Mouse (Mus musculus): ENCODE measurements around the gene Plaur.

Gene Plaur

DNA sequence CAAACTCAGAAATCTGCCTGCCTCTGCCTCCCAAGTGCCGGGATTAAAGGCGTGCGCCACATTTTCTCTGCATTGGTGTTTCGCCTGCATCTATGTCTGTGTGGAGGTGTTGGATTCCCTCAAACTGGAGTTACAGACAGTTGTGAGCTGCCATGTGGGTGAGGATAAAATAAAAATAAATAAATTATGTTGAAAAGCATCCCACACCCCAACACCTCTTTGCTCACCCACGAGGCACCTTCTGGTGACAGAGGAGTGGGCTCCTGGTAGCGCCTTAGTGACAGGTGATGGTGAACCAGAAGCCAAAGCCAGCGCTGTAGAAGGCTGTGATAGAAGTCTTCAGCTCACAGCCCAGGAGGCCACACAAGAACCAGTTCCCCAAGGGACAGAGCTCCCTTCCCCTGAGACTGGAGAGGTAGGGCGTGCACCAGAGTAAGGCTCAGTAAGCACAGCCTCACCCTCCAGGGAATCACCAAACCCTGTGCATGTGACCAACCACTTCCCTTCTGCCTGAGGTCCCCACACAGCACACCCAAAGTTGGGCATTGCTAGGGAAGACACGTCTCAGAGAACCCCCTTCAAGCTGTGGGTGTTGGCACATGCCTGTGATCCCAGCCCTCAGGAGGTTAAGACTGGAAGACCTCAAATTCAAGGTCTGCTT lies 16.9 kb upstream of the Plaur start:
- DNase-seq (ENCODE audit: low spot score in 2 of 2) = peak; percentile 41 to 86

DNA sequence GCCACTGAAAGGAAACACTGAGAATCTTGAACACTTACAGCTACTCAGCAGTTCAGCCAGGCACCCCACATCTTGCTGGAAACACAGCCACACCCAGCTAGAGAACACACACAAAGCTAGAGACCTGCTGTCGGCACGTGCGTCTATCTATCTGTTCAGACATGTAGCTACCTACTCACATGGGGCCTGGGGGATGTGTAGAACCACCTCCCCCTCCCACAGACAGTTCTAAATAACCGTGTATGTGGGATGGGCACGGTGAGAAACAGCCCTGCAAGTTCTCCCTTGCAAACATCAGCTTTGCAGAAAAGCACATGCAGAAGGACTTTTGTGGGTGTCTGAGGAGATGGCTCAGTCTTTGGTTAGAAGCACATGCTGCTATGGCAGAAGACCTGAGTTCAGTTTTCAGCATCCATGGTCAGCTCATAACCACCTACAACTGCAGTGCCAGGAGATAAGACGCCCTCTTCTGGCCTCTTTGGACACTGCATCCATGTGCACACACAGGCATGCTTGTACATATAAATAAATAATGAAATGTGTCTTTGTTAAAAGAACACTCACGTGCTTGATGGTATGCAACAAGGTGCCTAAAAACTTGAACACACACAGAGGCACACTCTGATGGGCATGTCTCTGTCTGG lies 15.5 kb upstream of the Plaur start:
- no peak for DNase-seq (ENCODE audit: low spot score in 2 of 2)

DNA sequence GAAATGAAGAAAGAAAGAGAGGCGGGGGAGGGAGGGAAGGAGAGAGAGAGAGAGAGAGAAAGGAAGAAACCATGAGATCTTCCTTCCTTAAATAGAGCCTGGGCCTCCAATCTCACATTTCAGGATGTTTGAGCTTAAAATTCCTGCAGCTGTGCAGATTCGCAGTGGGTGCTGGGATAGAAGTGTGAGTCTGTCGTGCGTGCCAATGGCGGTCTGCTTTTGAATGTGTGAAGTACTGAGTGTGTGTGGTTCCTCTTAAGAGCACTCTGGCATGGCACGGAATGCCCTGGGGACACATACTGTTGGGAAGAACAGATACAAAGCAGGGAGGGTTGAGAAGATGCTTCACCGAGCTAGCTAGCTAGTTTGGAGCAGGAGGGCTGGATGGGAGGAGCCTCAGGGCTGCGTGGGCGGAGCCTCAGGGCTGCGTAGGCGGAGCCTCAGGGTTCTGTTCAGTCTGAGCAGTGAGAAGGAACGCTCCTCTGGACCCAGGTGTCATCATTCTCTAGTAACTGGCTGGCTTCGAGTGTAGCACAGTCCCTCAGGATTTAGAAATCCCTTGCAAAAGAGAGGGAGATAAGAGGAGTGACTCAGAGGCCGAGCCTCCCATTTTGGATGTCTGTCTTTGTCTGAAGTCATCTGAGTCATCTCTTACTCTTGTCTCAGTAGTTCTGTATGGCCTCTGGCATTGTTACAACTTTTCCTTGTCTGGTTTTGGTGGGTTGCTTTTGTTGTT lies 13.3 kb upstream of the Plaur start:
- peak in 1 of 2 experiments; percentile 52 for DNase-seq (ENCODE audit: low spot score in 2 of 2)

DNA sequence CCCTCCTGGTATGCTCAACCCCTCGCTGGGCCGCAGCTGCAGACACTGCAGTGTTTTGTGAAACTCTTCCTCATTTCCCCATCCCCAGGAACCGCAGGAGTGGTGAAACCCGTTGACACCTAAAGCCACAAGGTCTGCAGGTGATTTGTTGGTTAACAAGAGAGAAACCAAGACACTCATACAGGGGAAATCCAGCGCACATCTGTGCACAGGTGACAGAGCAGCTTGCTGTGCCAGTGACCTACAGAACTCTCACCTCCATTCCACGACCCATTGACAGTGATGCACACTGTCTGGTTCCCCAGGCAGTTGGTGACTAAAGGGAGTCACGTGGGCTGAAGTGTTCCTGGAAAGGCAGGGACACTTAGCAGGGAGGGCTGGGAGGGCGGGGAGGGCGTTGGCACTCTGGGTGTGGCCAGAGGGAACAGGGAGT lies 11.7 kb upstream of the Plaur start:
- DNase-seq (ENCODE audit: low spot score in 2 of 2) = peak in 1 of 2 experiments; percentile 40

DNA sequence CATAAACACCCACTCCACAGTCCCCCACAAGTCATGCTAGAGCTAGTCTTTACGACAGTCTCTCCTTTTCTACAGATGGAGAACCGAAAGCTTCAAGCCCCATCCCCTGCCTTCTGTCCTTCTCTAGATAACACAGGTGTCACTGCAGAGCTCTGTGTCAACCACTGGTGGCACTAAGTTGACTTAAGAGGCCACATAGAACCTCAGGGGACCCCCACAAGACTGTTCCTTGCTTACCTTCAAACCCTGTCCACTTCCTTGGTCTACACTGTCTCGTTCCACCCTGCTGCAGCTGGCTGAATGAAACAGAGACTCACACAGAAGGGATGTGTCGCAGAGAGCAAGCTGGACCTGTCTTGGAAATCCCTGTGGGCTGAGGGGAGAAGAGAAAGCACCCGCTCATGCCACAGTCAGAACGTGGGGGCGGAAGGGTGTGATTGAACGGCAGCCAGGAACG lies 10.4 kb upstream of the Plaur start, which contains the start of gene Irgc1:
Gene Irgc1 (minus strand): TSS at position 443 of the 457 bp plus-strand sequence.
- peak in 1 of 2 experiments; percentile 44 for DNase-seq (ENCODE audit: low spot score in 2 of 2)

DNA sequence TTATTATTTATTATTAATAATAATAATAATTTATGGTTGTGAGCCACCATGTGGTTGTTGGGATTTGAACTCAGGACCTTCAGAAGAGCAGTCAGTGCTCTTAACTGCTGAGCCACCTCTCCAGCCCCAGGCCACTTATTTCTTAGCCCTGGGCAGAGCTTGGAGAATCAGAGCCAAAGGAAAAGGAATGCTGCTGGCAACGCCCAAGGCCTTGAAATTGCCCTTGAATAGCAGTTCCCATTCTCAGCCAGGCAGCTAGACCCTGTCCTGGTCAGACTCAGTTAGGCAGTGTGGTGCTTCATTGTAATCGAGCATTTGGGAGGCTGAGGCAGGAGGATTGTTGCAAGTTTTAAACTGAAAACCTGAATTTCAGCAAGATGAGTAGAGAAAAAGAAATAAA lies 8.1 kb upstream of the Plaur start:
- DNase-seq (ENCODE audit: low spot score in 2 of 2) = no peak

DNA sequence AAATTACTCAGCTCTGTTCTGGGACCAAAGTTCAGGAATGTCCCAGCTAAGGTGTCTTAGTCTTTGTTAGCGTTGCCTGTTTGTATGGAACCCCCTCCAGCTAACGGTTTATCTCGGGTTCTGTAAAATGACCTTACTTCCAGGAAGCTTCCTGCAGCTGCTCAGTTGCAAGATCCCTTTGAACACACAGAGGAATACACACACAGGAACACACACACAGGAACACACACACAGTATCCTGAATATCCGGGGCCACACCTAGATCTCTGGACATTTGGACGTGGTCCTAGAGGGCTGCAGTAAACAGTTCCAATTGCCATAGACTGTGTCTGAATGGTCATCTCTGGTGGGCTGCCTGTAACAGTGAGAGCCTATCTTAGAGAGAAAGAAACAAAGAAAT lies 6.6 kb upstream of the Plaur start:
- DNase-seq (ENCODE audit: low spot score in 2 of 2) = no peak

DNA sequence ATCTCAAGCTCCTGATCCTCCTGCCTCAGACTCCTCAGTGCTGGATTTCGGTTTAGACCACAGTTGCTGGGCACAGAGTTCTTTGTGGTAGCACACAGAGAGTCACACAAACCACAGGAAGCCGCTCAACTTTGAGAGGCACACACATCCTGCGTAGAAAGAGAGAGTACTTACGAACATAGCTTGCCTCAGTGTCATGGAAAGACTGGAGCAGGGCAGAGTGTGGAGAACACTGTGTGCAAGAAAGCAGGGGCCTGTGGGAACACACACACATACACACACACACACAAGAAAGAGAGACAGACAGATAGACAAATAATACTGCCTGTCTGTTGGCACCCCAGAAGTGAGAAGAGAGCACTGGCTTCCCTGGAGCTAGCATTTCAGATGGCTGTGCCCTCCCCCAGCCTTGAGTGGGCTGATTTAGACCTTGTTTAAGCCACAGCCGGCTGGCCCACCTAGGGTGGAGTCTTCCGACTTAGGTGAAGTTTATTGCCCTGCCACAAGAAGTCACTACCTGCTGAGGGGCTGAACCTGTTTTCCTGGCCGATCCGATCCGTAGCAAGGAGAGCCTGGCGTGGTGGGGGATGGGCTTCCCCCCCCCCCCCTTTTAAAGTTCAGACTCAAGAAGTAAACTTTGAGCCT lies 4.4 kb upstream of the Plaur start:
- DNase-seq (ENCODE audit: low spot score in 2 of 2) = peak in 1 of 2 experiments; percentile 45

DNA sequence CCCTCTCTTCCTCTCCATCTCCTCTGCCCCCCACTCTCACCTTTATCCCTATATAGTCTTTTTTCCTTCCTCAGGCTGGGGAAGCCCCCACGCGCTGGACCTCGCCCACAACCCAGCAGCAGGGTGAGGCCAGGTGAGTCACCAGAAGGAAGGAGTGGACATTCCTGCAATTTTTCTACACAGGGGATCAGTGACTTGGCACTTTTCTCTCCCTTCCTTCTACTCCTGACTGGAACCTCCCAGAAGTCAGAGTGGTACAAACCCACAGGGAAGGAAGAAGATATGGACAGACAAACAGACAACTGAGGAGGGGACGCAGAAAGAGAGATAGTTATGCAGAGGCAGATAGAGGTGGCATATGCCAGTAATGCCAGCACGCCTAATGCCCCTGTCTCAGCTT lies 2.8 kb upstream of the Plaur start:
- DNase-seq (ENCODE audit: low spot score in 2 of 2) = no peak

DNA sequence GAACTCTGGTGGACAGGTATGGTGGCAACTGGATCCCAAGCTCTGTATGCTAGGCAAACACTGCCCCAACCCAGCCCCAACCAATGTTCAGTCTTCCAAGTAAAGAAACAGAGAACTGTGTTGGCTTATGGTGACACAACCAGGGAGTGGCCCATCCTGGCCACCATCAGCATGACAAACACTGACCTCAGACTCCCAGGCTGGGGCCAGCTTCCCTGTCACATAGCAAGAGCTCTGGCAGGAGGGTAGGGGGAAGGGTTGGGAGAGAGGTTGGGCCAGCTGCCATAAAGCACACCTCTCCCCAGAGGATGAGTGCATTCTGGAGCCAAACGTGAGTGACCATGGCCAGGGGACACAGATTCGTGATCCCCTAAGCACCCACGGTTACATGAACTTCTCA lies 2.4 kb upstream of the Plaur start:
- DNase-seq (ENCODE audit: low spot score in 2 of 2) = no peak

DNA sequence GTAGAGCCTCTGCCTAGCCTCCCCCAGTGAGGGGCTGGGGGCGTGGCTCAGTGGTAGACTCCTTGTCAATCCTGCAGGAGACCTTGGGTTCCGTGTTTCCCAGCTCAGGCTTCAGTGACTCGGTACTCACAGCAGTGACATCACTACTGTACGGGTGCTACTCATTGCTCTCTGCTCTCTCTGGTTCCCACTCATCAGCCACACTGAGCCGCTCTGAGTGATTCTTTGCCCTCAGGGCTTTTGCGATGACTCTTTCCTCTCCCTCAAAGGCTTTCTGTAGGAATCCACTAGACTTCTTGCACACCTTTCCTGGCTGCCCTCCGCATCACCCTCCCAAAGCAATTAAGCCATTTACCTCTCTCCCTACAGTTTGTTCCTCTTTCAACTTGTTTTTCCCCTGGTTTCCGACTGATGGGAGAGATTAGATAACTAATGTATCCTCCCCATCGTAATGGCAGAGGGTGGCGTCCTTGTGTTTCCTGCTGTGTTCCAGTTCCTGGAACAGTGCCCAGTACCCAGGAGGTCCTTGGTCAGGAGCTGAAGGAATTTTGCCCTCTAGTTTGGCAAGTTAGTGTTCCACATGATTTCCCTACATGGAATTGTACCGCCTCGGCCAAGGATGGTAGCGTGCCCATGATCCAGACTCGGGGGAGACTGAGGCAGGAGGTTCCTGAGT lies 770 bp upstream of the Plaur start:
- no peak for DNase-seq (ENCODE audit: low spot score in 2 of 2)

DNA sequence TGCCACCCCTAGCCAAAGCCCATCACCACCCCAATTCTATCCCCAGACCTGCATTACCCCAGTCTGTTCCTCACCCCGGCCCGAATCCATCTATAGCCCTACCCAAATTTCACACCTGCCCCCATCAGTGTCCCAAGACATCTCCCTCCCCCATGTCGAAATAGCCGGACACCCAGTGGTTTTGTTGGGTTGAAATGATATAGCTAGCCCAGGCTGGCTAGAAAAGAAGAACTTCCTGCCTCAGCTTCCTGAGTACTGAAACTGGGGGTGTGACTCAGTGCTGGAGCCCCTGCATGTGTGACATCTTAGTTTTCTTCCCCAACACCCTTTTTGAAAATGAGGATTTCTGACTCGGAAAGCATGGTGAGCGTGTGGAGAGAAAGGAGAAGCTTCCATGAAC lies 4.6 kb downstream of the Plaur start:
- DNase-seq (ENCODE audit: low spot score in 2 of 2) = no peak

DNA sequence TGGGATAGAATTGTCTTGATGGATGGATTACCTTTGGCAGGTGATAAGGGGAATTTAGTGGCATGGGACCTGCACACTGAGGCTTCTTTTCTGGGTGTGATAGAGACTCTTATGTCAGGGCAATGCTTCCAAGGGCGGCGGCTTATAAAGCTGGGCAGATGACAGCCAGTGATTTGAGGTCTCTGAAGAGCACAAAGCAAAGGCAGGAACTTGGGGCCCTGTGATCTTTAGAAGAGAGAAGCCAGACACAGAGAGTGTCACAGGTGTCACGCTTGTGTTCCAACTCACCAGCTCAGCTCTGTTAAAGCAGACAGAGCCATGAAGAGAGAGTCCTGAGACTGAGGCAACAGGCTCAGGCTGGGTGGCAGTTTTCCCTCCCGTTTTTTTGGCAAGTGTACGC lies 5.6 kb downstream of the Plaur start:
- no peak for DNase-seq (ENCODE audit: low spot score in 2 of 2)

DNA sequence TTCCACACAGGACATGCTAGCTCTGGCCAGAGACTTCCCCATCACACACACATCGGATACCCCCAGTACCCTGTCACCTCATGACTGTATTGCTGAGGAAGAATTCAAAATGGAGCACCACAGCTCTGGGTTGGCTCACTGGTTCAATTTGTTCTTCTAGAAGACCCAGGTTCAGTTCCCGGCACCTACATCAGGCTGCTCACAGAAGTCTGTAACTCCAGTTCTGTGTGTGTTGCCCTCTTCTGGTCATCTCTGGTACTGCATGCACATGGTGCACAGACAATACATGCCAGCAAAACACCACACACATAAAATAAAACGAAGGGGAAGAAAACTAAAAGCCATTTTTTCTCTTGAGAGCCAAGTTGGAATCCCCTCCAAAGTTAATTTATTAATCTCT lies 6.8 kb downstream of the Plaur start:
- peak in 1 of 2 experiments; percentile 62 for DNase-seq (ENCODE audit: low spot score in 2 of 2)

DNA sequence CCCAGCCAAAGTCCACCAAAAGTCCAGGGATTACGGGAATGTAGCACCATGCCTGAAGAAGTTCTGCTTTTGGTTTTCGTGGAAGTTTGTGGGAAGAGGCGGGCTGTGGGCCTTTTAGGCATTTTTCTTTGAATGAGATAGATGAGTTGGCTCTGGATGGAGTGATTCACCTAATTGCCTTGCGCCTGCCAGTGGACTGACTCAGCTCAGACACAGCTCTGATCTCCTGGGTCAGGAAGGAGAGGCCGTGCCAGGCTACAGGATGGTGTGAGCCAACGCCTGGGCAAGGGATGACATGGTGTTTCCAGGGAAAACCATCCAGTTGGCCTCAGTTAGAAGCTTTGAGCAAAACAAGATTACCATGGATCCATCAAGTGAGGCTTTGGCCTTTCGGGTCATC lies 8.1 kb downstream of the Plaur start:
- DNase-seq (ENCODE audit: low spot score in 2 of 2) = no peak

DNA sequence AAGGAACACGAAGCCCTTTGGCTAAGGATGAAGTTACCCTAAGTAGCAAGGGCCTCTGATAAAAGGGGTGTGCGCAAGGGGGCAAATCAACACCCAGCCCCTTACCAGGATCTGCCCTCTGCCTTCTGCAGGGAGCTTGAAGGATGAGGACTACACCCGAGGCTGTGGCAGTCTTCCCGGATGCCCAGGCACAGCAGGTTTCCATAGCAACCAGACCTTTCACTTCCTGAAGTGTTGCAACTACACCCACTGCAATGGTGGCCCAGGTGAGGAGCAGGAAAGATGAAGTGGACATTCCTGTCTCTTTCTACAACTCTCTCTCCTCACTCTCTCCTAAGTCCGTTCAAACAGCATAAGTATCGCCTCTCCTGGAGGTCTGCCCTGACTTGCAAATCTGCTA lies 10.2 kb downstream of the Plaur start:
- DNase-seq (ENCODE audit: low spot score in 2 of 2) = no peak

DNA sequence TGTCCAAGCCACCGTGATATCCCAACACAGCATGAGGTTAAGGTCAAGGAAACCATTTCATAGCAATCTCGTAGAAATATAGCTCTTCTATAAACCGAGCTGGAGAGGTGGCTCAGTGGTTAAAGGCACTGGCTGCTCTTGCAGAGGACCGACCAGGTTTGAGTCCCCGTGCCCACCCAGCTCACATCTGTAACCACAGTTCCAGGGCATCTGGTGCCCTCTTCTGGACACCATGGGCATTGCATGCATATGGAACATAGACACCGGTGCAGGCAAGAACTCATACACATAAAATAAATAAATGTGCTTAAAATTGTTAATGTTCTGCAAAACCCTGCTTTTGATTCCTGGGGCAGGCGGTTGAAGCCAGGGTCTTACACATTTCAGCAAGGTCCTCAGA lies 10.7 kb downstream of the Plaur start:
- DNase-seq (ENCODE audit: low spot score in 2 of 2) = peak in 1 of 2 experiments; percentile 61

DNA sequence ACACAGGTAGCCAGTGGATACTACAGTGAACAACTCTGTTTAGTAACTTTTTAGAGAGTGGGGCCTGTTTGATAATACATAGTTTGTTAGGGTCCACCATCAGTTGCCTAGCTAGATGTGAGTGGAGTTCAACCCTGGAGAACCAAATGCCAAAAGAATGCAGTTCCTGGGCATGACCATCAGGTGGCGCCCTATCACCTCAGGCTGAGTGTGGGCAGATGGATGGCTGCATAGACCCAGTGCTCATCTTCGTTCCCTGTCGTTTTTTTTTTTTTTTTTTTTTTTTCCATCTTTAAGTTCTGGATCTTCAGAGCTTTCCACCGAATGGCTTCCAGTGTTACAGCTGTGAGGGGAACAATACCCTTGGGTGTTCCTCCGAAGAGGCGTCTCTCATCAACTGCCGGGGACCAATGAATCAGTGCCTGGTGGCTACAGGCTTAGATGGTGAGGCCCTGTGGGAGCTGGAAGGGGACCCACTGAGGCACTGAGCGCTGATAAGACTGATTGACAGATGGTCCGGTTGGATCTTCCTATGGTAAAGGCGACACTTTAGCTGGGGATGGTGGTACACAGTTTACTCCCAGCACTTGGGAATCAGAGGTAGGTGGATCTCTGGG lies 11.7 kb downstream of the Plaur start:
- DNase-seq (ENCODE audit: low spot score in 2 of 2) = peak in 1 of 2 experiments; percentile 77

DNA sequence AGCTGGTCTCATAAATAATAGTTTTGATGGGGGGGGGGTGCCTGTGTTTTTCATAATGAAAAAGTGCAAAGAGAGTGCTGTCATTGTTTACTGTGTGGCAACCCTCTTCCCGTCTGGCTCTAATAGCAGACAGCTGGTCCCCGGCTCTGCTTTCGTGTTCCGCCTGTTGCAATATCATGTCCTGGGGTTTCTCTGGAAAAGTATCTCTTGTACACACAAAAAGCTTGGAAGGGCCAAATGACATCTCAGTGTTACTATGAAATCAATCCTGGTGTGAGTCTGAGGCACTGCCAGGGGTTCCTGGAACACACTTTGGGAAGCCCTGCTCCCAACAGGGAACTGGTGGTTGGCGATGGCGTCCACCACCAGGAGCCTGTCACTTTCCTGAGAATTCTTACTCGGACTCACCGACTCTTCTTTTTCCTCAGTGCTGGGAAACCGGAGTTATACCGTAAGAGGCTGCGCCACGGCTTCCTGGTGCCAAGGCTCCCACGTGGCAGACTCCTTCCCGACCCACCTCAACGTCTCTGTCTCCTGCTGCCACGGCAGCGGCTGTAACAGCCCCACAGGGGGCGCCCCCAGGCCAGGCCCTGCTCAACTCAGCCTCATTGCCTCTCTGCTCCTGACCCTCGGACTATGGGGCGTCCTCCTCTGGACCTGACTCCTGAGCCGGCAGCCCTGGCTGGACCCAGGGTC lies 12.7 kb downstream of the Plaur start:
- DNase-seq (ENCODE audit: low spot score in 2 of 2) = no peak

DNA sequence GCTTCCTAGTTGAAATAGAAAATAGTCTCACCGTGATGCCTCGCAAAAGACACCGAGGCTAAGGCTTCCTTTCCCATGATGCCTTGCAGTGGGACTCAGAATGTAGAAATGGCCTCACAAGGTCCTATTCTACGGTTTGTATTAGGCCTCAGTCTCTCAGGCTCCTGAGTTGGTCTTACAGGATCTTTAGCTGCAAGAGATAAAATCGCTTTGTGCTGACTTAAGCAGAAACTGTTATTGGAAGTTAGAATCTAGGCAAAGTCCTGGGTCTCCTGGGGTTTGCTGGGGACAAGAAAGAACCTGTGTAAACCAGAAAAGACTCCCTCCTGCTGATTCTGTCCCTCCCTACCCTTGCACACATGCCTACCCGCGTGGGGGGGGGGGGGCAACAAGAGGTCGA lies 14.1 kb downstream of the Plaur start:
- no peak for DNase-seq (ENCODE audit: low spot score in 2 of 2)

DNA sequence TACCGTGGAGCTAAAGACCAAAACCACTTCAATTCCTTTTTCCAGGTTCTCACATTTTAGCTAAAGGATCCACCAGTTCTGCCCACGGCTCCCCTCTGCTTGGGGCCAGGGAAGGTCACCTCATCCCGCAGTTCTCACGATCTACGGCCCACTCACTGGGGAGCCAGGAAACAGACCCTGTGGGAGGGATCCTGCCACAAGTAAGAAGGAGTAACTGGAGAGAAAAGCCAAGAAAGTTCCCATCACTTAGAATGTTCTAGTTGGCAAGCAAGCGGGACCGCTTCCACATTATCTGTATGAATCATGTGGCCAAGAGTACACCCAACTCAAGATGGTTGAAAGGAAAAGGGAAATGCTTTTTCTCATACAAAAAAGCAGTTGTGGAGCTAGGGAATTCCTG lies 14.6 kb downstream of the Plaur start:
- no peak for DNase-seq (ENCODE audit: low spot score in 2 of 2)
